Mouse (Mus musculus) spleen, adult 2 months (tissue): ENCODE measurements at regions not wholly inside any gene's neighbourhood (a gene's known extent, or its start where the extent isn't known, plus 50 kb on each side); places are given as distances from the start of the nearest gene placed in this dataset.

Experiments
- DNase-seq, 2 experiments: peaks; one replicate each; pipeline versions ENCODE4 v3.0.0 to v3.0.0-alpha.2; 2012 to 2021; ENCODE audit warnings: low spot score in 2 of 2, low read depth in 1 of 2
- H3K27ac ChIP-seq: fragments of 200-500 bp; 2 replicates; pipeline ENCODE4 v1.5.1; 2012; ENCODE audit warnings: low read length, inconsistent platforms; ENCODE audit not compliant: insufficient read depth
- H3K27me3 ChIP-seq: fragments of 200-500 bp; 2 replicates; pipeline ENCODE4 v1.6.1; 2012; ENCODE audit warnings: mild to moderate bottlenecking, moderate library complexity, low read length, inconsistent platforms; ENCODE audit not compliant: control insufficient read depth, insufficient read depth
- H3K36me3 ChIP-seq: fragments of 200-500 bp; 2 replicates; pipeline ENCODE4 v1.6.1; 2012; ENCODE audit warnings: mild to moderate bottlenecking, low read length, inconsistent platforms; ENCODE audit not compliant: control insufficient read depth, insufficient read depth
- H3K4me1 ChIP-seq: fragments of 200-500 bp; 2 replicates; pipeline ENCODE4 v1.6.1; 2011; ENCODE audit warnings: inconsistent platforms; ENCODE audit not compliant: control insufficient read depth, insufficient read depth, insufficient read length
- H3K4me3 ChIP-seq: fragments of 200-500 bp; 2 replicates; pipeline ENCODE4 v1.5.1; 2011; ENCODE audit warnings: mild to moderate bottlenecking, inconsistent platforms; ENCODE audit not compliant: insufficient read depth, insufficient read length; ENCODE audit errors: extremely low read depth
- CTCF ChIP-seq: fragments of 200-500 bp; IDR thresholded peaks from 2 replicates; pipeline ENCODE4 v1.5.1; 2011; ENCODE audit warnings: mild to moderate bottlenecking, inconsistent platforms; ENCODE audit not compliant: insufficient read depth, insufficient read length, insufficient replicate concordance; ENCODE audit errors: extremely low read depth
- POLR2A ChIP-seq: fragments of 200-500 bp; IDR thresholded peaks from 2 replicates; pipeline ENCODE4 v1.6.1; 2011; ENCODE audit warnings: low read depth, low read length, inconsistent platforms
- WGBS: fragments of 180-500 bp; shearing (Covaris S2); methylation state at CpG from one replicate; pipeline ENCODE4 v1.1.7; 2018; 5-methylcytosine and 5-hydroxymethylcytosine counted together

DNA sequence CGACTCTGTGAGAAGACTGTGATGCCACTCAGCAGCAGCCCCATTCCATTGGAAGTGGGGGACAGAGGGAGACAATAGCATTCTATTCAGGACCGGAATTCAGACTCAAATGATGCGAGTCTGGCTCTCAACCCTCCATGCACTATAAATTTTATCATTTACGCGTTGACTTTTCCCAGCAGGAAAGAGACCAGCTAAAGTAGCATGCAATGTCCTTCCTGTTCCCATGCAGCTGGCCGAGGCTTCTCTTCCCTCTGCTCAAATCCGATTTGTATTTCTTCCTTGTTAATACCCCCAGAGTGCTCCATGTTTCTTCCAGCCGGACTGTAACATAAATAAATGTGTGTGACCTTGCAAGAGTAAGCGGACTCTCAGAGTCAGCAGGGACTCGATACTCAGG lies 376.4 kb upstream of the Tnp1 start:
- Histone ChIP-seq H3K27me3 (no peaks in the 10 kb centered on the region), H3K27ac (no peak overlapping the region), H3K4me1 (no peaks in the 10 kb centered on the region), H3K4me3 (no peak overlapping the region), H3K36me3 (no peaks in the 10 kb centered on the region)
- WGBS, result 81% methylated on average over 10 of the region's 10 CpGs
- no peak for DNase-seq
- TF ChIP-seq CTCF (no peak), POLR2A (no peak)

DNA sequence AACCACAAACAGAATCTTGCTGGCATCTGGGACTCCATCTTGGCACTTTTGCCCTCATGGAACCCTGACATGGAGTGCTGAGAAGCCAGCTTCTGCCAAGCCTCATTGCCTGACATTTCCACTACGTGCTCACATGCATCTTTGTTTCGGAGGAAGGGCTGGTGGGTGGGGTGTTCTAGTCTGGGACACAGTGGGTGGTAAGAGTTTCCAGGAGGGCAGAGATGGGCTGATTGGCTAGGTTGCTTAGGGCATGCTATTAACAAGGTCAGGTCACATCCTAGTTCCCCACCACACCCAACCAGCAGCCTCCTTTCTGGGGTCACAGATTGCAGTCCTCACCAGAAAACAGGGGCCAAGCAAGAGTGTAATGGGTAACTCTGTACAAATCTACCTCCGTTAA lies 374.3 kb upstream of the Tnp1 start:
- H3K27ac ChIP-seq, result no peak overlapping the region
- H3K4me3 ChIP-seq, result no peak overlapping the region
- WGBS, result 82% methylated on average over 3 of the region's 3 CpGs
- H3K36me3 ChIP-seq, result no peaks in the 10 kb centered on the region
- TF ChIP-seq CTCF, result no peak
- TF ChIP-seq POLR2A, result no peak
- H3K27me3 ChIP-seq, result no peaks in the 10 kb centered on the region
- no peaks in the 10 kb centered on the region for H3K4me1 ChIP-seq
- DNase-seq, result no peak

DNA sequence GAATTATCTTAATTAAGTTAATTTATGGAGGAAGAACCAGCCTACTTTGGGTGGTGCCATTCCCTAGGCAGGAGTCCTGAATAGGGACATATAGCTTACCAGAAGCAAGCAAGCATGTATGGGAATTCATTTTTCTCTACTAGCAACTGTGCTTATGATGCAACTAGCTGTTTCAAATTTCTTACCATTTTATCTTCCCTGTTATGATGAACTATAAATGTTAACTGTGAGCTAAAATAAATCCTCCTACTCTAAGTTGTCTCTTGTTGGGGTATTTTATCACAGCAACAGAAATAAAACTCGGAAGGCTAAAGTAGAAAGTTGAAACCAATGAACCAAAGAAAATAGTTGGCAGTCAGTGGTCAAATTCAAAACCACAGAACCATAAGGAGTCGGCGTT lies 373.5 kb upstream of the Tnp1 start:
- no peaks in the 10 kb centered on the region for H3K4me1 ChIP-seq
- H3K4me3 ChIP-seq, result no peak overlapping the region
- WGBS, result 81% methylated on average over 3 of the region's 3 CpGs
- H3K27ac ChIP-seq, result no peak overlapping the region
- H3K36me3 ChIP-seq, result no peaks in the 10 kb centered on the region
- no peaks in the 10 kb centered on the region for H3K27me3 ChIP-seq
- TF ChIP-seq CTCF (no peak), POLR2A (no peak)
- no peak for DNase-seq

DNA sequence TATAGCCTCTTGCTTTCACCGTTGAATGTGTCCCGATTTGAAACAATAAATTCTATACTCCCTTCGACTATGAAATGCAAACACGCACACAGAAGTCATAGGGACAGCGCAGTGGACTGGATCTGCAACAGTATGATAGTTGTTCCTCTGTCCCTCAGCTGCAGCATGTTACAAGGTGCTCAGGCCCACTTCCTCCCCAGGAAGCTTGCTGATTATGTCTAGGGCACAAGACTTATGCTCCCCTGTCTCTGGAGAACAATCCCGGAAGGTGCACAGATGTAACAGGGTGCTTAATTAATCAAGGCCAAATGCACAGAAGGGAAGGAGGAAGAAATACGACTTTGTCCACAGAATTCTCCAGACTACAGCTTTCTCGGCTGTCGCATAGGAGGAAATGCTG lies 365.9 kb upstream of the Tnp1 start:
- H3K36me3 ChIP-seq, result no peaks in the 10 kb centered on the region
- 45% methylated on average over 9 of the region's 9 CpGs for WGBS
- no peak overlapping the region for H3K4me3 ChIP-seq

DNA sequence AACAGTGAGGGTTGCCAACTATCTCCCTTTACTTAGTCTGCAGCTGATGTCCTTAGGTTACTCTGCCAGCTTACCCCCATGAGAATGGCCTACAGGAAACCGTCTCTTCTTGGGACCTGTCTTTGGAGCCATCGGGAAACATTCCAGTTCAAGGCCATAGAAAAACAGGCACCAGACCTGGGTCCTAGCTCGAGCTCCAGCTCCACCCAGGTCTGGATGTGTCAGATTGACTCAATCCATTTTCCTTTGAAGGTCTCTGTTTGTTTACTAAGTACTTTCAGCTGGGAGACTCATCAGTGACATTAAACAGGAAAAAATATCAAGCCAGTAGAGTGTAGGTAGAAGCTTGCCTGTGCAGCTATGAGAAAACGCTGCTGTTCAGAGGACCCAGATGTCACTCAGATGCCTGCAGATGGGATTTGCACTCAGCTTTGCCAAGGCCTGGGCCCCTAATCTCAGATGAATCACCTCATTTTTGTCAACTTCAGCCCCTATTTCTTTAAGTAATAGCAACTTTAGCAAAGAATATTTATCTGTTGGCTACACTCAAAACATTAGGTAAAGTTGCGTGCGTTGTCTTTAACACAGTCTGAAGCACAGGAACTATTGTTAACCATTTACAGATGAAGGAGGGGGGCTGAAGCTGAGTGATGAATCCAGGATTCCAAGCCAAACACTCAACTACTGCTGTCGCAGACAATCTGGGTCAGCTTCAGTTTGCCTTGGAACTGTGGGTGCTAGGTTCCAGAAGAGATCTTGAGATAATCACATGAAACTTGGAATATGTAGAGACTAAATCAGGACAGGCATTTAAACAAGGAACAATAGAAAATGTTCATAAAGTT lies 359.0 kb upstream of the Tnp1 start:
- TF ChIP-seq POLR2A (no peak), CTCF (no peak)
- no peak for DNase-seq
- 80% methylated on average over 7 of the region's 7 CpGs for WGBS

More for the DNA sequence above, 365.9 kb upstream of the Tnp1 start:
- Histone ChIP-seq H3K27me3 (no peaks in the 10 kb centered on the region), H3K27ac (no peak overlapping the region), H3K4me1 (no peaks in the 10 kb centered on the region)
- TF ChIP-seq CTCF, result no peak
- no peak for TF ChIP-seq POLR2A
- no peak for DNase-seq

DNA sequence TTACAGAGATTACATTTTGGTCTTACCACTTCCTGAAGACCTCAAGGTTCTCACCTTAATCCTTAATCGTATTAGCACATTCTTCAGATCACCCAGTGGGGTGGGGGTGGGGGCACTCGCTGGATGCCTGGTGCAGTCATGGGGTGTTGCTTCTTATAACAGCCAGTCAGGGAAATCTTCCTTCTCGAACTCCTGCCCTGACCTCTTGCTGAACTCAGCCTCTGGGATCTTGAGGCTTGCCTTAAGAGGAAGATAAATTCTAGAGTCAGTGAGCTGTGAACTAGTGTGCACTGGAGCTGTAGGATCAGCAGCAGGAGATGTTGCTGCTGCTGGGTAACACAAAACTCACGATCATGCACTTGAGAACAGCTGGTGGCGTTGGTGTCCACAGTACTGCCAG lies 352.5 kb upstream of the Tnp1 start:
- no peak for DNase-seq
- TF ChIP-seq POLR2A (no peak), CTCF (no peak)
- 81% methylated on average over 5 of the region's 5 CpGs for WGBS

More for the DNA sequence above, 359.0 kb upstream of the Tnp1 start:
- no peak overlapping the region for H3K27ac ChIP-seq
- H3K4me3 ChIP-seq, result no peak overlapping the region
- no peaks in the 10 kb centered on the region for H3K36me3 ChIP-seq
- no peaks in the 10 kb centered on the region for H3K27me3 ChIP-seq
- no peaks in the 10 kb centered on the region for H3K4me1 ChIP-seq

DNA sequence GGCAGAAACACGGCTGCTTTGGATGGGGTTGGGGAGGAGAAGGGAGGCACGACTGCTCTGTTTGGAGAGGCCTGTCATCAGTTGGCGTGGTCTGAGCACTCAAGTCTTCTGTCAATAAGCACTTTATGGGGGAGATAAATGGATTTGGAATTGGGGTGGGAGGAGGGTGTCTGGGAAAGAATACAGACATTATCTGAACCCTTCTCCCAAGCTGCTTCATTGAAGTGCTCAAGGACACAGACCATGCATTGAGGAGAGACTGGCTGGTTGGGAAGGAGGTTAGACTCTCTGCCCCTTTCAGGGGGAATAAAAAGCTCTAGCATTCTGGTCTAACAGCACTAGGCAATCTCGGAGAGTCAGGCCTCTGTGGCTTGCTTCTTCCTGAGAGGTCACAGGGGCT lies 350.1 kb upstream of the Tnp1 start:
- TF ChIP-seq POLR2A, result no peak
- TF ChIP-seq CTCF, result no peak
- H3K36me3 ChIP-seq, result no peaks in the 10 kb centered on the region
- H3K4me3 ChIP-seq, result no peak overlapping the region
- no peaks in the 10 kb centered on the region for H3K27me3 ChIP-seq
- no peak overlapping the region for H3K27ac ChIP-seq
- no peak for DNase-seq
- no peaks in the 10 kb centered on the region for H3K4me1 ChIP-seq
- 81% methylated on average over 4 of the region's 4 CpGs for WGBS

More for the DNA sequence above, 352.5 kb upstream of the Tnp1 start:
- no peaks in the 10 kb centered on the region for H3K4me1 ChIP-seq
- H3K27ac ChIP-seq, result no peak overlapping the region
- H3K4me3 ChIP-seq, result no peak overlapping the region
- no peaks in the 10 kb centered on the region for H3K36me3 ChIP-seq
- no peaks in the 10 kb centered on the region for H3K27me3 ChIP-seq
